Mouse (Mus musculus) gastrocnemius, adult 18-20 months (tissue): ENCODE measurements around the gene Gm27027. TPM values are rescaled to one million over a fixed set of nuclear protein-coding genes. Genes with fewer than 3 reads are reported as not detected.
A peak's percentile ranks its signal among the peaks of the same experiment; 100 is the strongest.

Experiments
- DNase-seq: peaks from one replicate; pipeline ENCODE4 v3.0.0; 2021; ENCODE audit warnings: low spot score
- total RNA-seq, 2 experiments: library from RNA; stranded (reverse); gene quantifications; 2 replicates each; pipeline ENCODE4 v1.2.3; 2021

The Gm27027 gene
- total RNA-seq, 2 experiments from 2014 or later = 0.64 TPM; not detected in 1

- DNase-seq = no peak
Measured at GRCm38 (mm10) chr2:93928866-93929265, 67.3 kb downstream of the Gm27027 start.

GRCm38 (mm10) chr2:93927701-93928437 lies 68.3 kb downstream of the Gm27027 start:
- DNase-seq = no peak

GRCm38 (mm10) chr2:93926141-93926540 lies 70.0 kb downstream of the Gm27027 start:
- DNase-seq = no peak

GRCm38 (mm10) chr2:93919093-93919492 lies 77.1 kb downstream of the Gm27027 start:
- DNase-seq = no peak

- no peak for DNase-seq
Measured at GRCm38 (mm10) chr2:93913552-93913951, 82.6 kb downstream of the Gm27027 start.

- DNase-seq = peak; percentile 80
Measured at GRCm38 (mm10) chr2:93911942-93912341, 84.2 kb downstream of the Gm27027 start.

GRCm38 (mm10) chr2:93909716-93910115 lies 86.4 kb downstream of the Gm27027 start:
- DNase-seq = peak; percentile 38

- DNase-seq = no peak
Measured at GRCm38 (mm10) chr2:93907519-93908294, 88.4 kb downstream of the Gm27027 start.

Other genes starting within 250 kb of the Gm27027 start
- gene Ext2, start 173.8 kb downstream of the Gm27027 start, total RNA-seq = 10 to 100 TPM; 39.0 to 40.2 TPM
- 1 to 10 TPM; 3.2 to 3.4 TPM for gene Accs, start 146.4 kb downstream of the Gm27027 start, total RNA-seq
- not detected for gene Accsl, start 127.2 kb downstream of the Gm27027 start, total RNA-seq
- gene Gm13889, start 39.2 kb downstream of the Gm27027 start, total RNA-seq = 10 to 100 TPM in 1 of 2 experiments, 1 to 10 TPM in 1; 4.8 to 23.7 TPM
- 10 to 100 TPM; 59.3 to 60.1 TPM for gene Alkbh3, start 14.5 kb upstream of the Gm27027 start, total RNA-seq
- 1 to 10 TPM; 5.0 to 5.7 TPM for gene Hsd17b12, start 161.6 kb upstream of the Gm27027 start, total RNA-seq